Mouse (Mus musculus) CH12.LX (cell line): Measurements from ENCODE around the gene Zmynd8. TPM values are rescaled to one million over a fixed set of nuclear protein-coding genes. Genes with fewer than 3 reads are reported as not detected.

Source experiments
- DNase-seq: peaks from one replicate; pipeline ENCODE4 v3.0.0-alpha.2; 2013; ENCODE audit errors: extremely low read depth
- H3K27ac ChIP-seq: 2 replicates; pipeline ENCODE4 v1.5.1; 2012; ENCODE audit warnings: low read depth, mild to moderate bottlenecking, control low read depth, moderate library complexity; ENCODE audit not compliant: insufficient read depth
- H3K27me3 ChIP-seq: replicated peaks from 2 replicates; pipeline ENCODE3; 2012; ENCODE audit warnings: inconsistent platforms
- H3K36me3 ChIP-seq, 2 experiments: replicated peaks in 1 of 2; 2 replicates each; pipeline versions ENCODE3 to v1.6.1; 2012; ENCODE audit warnings: inconsistent platforms in 1 of 2, low read length in 1 of 2, mild to moderate bottlenecking in 1 of 2, mixed read lengths in 1 of 2, moderate library complexity in 1 of 2; ENCODE audit not compliant: control insufficient read depth in 1 of 2, insufficient read depth in 1 of 2
- H3K4me1 ChIP-seq, 2 experiments: 2 replicates each; pipeline ENCODE4 v1.6.1; 2012; ENCODE audit warnings: inconsistent platforms in 1 of 2, moderate library complexity in 1 of 2; ENCODE audit not compliant: insufficient read depth in 2 of 2, control insufficient read depth in 1 of 2
- H3K4me2 ChIP-seq: 2 replicates; pipeline ENCODE4 v1.6.1; 2012; ENCODE audit warnings: low read depth, mild to moderate bottlenecking, control low read depth; ENCODE audit not compliant: poor library complexity, insufficient read depth, severe bottlenecking
- H3K4me3 ChIP-seq, 3 experiments: fragments of 150-350 bp in 1 of 3; sonication (generic) in 1 of 3; replicated peaks in 1 of 3; 2 replicates each; pipeline versions ENCODE3 to v1.5.1; 2011 to 2012; ENCODE audit warnings: low read depth in 2 of 3, low read length in 2 of 3, mild to moderate bottlenecking in 2 of 3, moderate library complexity in 2 of 3, control low read depth in 1 of 3, improper control_type of control experiment in 1 of 3, inconsistent platforms in 1 of 3, mixed read lengths in 1 of 3; ENCODE audit not compliant: poor library complexity in 1 of 3
- H3K79me2 ChIP-seq: replicated peaks from 2 replicates; pipeline ENCODE4 v1.6.1; 2012; ENCODE audit warnings: mild to moderate bottlenecking, moderate library complexity; ENCODE audit not compliant: control insufficient read depth, poor library complexity, insufficient read depth, severe bottlenecking; ENCODE audit errors: extremely low read depth
- H3K9ac ChIP-seq: 2 replicates; pipeline ENCODE4 v1.6.1; 2012; ENCODE audit warnings: low read depth, mild to moderate bottlenecking, control low read depth, moderate library complexity; ENCODE audit not compliant: insufficient read depth
- H3K9me3 ChIP-seq: replicated peaks from 2 replicates; pipeline ENCODE3; 2012; ENCODE audit warnings: low read length, inconsistent platforms, mixed read lengths
- CHD2 ChIP-seq: IDR thresholded peaks from 2 replicates; pipeline ENCODE4 v1.6.1; 2011; ENCODE audit warnings: low read length, improper control_type of control experiment
- CTCF ChIP-seq, 2 experiments: IDR thresholded peaks in 1 of 2; conservative IDR thresholded peaks in 1 of 2; 2 replicates each; pipeline ENCODE4 v1.5.1; 2011 to 2012; ENCODE audit warnings: low read depth in 2 of 2, low read length in 2 of 2, improper control_type of control experiment in 1 of 2, inconsistent platforms in 1 of 2, mild to moderate bottlenecking in 1 of 2, moderate library complexity in 1 of 2
- E2F4 ChIP-seq: IDR thresholded peaks from 2 replicates; pipeline ENCODE4 v1.6.1; 2011; ENCODE audit warnings: low read depth, low read length, improper control_type of control experiment; ENCODE audit not compliant: insufficient replicate concordance
- ELF1 ChIP-seq: IDR thresholded peaks from 2 replicates; pipeline ENCODE4 v1.6.1; 2014; ENCODE audit warnings: low read depth, mild to moderate bottlenecking, inconsistent platforms, low read length, improper control_type of control experiment
- EP300 ChIP-seq: IDR thresholded peaks from 2 replicates; pipeline ENCODE4 v1.6.1; 2011; ENCODE audit warnings: low read length, improper control_type of control experiment
- ETS1 ChIP-seq: conservative IDR thresholded peaks from 2 replicates; pipeline ENCODE4 v1.6.1; 2012; ENCODE audit warnings: low read depth, mild to moderate bottlenecking, inconsistent platforms, low read length, improper control_type of control experiment, moderate library complexity
- GABPA ChIP-seq: IDR thresholded peaks from 2 replicates; pipeline ENCODE4 v1.6.1; 2012; ENCODE audit warnings: low read depth, low read length, improper control_type of control experiment, inconsistent platforms; ENCODE audit not compliant: insufficient replicate concordance
- HCFC1 ChIP-seq: IDR thresholded peaks from 2 replicates; pipeline ENCODE4 v1.6.1; 2012; ENCODE audit warnings: low read depth, mild to moderate bottlenecking, inconsistent platforms, low read length, improper control_type of control experiment
- IRF4 ChIP-seq: IDR thresholded peaks from 2 replicates; pipeline ENCODE4 v1.6.1; 2014; ENCODE audit warnings: low read depth, mild to moderate bottlenecking, inconsistent platforms, low read length, improper control_type of control experiment
- KAT2A ChIP-seq: IDR thresholded peaks from 2 replicates; pipeline ENCODE4 v1.6.1; 2012; ENCODE audit warnings: low read length, improper control_type of control experiment, inconsistent platforms; ENCODE audit not compliant: insufficient replicate concordance
- MAFK ChIP-seq: IDR thresholded peaks from 2 replicates; pipeline ENCODE4 v1.6.1; 2011; ENCODE audit warnings: low read length, improper control_type of control experiment; ENCODE audit not compliant: insufficient replicate concordance
- MAX ChIP-seq: IDR thresholded peaks from 2 replicates; pipeline ENCODE4 v1.6.1; 2011; ENCODE audit warnings: low read length, improper control_type of control experiment
- MEF2A ChIP-seq: IDR thresholded peaks from 2 replicates; pipeline ENCODE4 v1.6.1; 2014; ENCODE audit warnings: low read depth, mild to moderate bottlenecking, inconsistent platforms, low read length, improper control_type of control experiment, borderline replicate concordance
- MXI1 ChIP-seq: IDR thresholded peaks from 2 replicates; pipeline ENCODE4 v1.6.1; 2011; ENCODE audit warnings: mild to moderate bottlenecking, low read depth, low read length, improper control_type of control experiment
- MYC ChIP-seq: IDR thresholded peaks from 2 replicates; pipeline ENCODE4 v1.6.1; 2011; ENCODE audit warnings: low read depth, mild to moderate bottlenecking, improper control_type of control experiment, low read length
- NRF1 ChIP-seq: IDR thresholded peaks from 2 replicates; pipeline ENCODE4 v1.6.1; 2014; ENCODE audit warnings: low read depth, mild to moderate bottlenecking, inconsistent platforms, low read length, improper control_type of control experiment, moderate library complexity
- PAX5 ChIP-seq: IDR thresholded peaks from 2 replicates; pipeline ENCODE4 v1.6.1; 2012; ENCODE audit warnings: low read length, inconsistent platforms, mixed read lengths
- POLR2A ChIP-seq: IDR thresholded peaks from 2 replicates; pipeline ENCODE4 v1.6.1; 2011; ENCODE audit warnings: low read depth, mild to moderate bottlenecking, improper control_type of control experiment, low read length
- RAD21 ChIP-seq: IDR thresholded peaks from 2 replicates; pipeline ENCODE4 v1.6.1; 2011; ENCODE audit warnings: low read depth, mild to moderate bottlenecking, low read length, improper control_type of control experiment, moderate library complexity
- RCOR1 ChIP-seq: conservative IDR thresholded peaks from 2 replicates; pipeline ENCODE4 v1.6.1; 2012; ENCODE audit warnings: low read depth, mild to moderate bottlenecking, inconsistent platforms, low read length, improper control_type of control experiment
- SIN3A ChIP-seq: IDR thresholded peaks from 2 replicates; pipeline ENCODE4 v1.6.1; 2012; ENCODE audit warnings: low read length, improper control_type of control experiment, inconsistent platforms
- TBP ChIP-seq: conservative IDR thresholded peaks from 2 replicates; pipeline ENCODE4 v1.6.1; 2011; ENCODE audit warnings: low read depth, low read length, improper control_type of control experiment
- TCF12 ChIP-seq: IDR thresholded peaks from 2 replicates; pipeline ENCODE4 v1.6.1; 2014; ENCODE audit warnings: low read depth, mild to moderate bottlenecking, inconsistent platforms, low read length, improper control_type of control experiment
- UBTF ChIP-seq: IDR thresholded peaks from 2 replicates; pipeline ENCODE4 v1.6.1; 2012; ENCODE audit warnings: low read depth, mild to moderate bottlenecking, inconsistent platforms, low read length, improper control_type of control experiment, moderate library complexity
- USF1 ChIP-seq: IDR thresholded peaks from 2 replicates; pipeline ENCODE4 v1.6.1; 2014; ENCODE audit warnings: low read depth, mild to moderate bottlenecking, inconsistent platforms, low read length, improper control_type of control experiment
- USF2 ChIP-seq: conservative IDR thresholded peaks from 2 replicates; pipeline ENCODE4 v1.6.1; 2011; ENCODE audit warnings: low read depth, low read length, improper control_type of control experiment
- ZKSCAN1 ChIP-seq: IDR thresholded peaks from 2 replicates; pipeline ENCODE4 v1.6.1; 2012; ENCODE audit warnings: low read depth, inconsistent platforms, low read length, improper control_type of control experiment, borderline replicate concordance
- dilution Hi-C: fragments of 300-500 bp; cut with MboI; formaldehyde crosslinking; loops from 2 replicates; pipeline ENCODE4 v1.14.3; 2020; ENCODE audit warnings: low sequenced_read_pairs; ENCODE audit not compliant: extremely low pct_unique_long_range_greater_than_20kb, extremely low pct_ligation_motif_present
- in situ Hi-C: fragments of 300-500 bp; cut with MboI; formaldehyde crosslinking; loops from 3 replicates; pipeline ENCODE4 v1.14.3; 2019; ENCODE audit warnings: low sequenced_read_pairs, low pct_ligation_motif_present, low pct_unique_long_range_greater_than_20kb, mixed read lengths
- polyA plus RNA-seq: library from polyadenylated mRNA; unstranded; fragments of >175 nt; gene quantifications from 2 replicates; pipeline ENCODE4 v1.2.1, GENCODE M21; 2012; ENCODE audit warnings: low read depth; ENCODE audit not compliant: insufficient read length
- total RNA-seq, 2 experiments: library from RNA; depleted of rRNA; stranded (reverse); fragments of 300-350 nt in 1 of 2; fragments of >200 nt in 1 of 2; gene quantifications; 2 replicates each; pipeline ENCODE4 v1.2.3; 2012 to 2014

The Zmynd8 gene
- total and polyA plus RNA-seq, 3 experiments, result 33.6 to 84.5 (median 35.1) TPM

GRCm38 (mm10) chr2:165883006-165883405 is 15.8 kb downstream of the Zmynd8 start:
- dilution Hi-C loops (no loop called here), in situ Hi-C loops (no loop called here)

DNA sequence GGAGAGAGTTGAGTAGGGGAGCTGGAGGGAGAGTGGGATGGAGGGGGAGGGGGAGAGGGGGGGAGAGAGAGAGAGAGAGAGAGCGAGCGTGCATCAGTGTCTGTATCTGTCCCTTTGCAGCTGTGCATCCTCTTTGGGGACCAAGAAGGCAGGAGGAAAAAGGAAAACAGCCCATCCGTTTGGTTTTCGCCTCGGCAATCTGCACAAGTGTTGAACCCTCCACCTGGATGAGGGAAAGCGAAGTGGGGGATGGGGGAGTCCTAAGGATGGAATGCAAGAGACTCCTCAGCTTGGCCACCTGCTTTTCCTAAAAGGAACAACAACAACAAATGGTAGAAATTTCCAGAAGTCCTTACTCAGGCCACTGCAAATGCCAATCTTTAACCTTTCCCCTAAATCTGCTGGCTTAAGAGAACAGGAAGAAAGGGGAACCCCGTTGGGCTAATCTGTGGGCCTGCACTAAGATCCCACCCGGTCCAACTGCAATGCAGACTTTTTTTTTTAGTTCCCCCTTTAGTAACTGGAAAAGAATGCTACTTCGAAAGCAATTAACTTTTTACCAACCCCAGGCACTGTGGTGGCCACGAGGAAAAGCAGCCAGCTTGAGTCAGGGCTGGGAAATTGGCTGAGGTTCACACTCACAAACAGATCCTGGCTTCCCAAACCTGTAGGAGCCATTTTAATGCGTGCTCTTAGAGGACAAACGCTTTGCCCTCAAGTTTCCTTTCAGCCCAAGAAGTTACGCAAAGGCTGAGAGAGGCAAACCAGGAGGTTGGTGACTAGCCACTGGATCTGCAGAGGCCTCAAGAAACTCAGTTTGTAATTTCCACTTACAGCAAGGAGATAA is 17.0 kb downstream of the Zmynd8 start:
- H3K4me3 ChIP-seq, result peak overlapping the region; percentile 65 to 92 (median 81)
- H3K9me3 ChIP-seq, result no peaks in the 10 kb centered on the region
- in situ Hi-C loops, result no loop called here
- DNase-seq, result no peak
- H3K27me3 ChIP-seq, result no peaks in the 10 kb centered on the region
- H3K4me2 ChIP-seq, result peak overlapping the region; percentile 80
- peak overlapping the region; percentile 38 for H3K27ac ChIP-seq
- dilution Hi-C loops, result no loop called here
- H3K79me2 ChIP-seq, result peaks cover 72% of the 10 kb centered on the region
- TF ChIP-seq MEF2A, result no peak
- TF ChIP-seq E2F4, result no peak
- TF ChIP-seq USF1, result no peak
- TF ChIP-seq MXI1, result peak; percentile 26; the same call in 1 of the 2 replicates
- TF ChIP-seq RAD21, result no peak
- no peak for TF ChIP-seq POLR2A
- no peak for TF ChIP-seq IRF4
- TF ChIP-seq MAX, result no peak
- TF ChIP-seq GABPA, result no peak
- no peak for TF ChIP-seq ZKSCAN1
- no peak for TF ChIP-seq NRF1
- peak; percentile 47 for TF ChIP-seq CHD2
- TF ChIP-seq TCF12, result no peak
- peaks cover 16 to 61% of the 10 kb centered on the region in 2 experiments for H3K4me1 ChIP-seq
- H3K36me3 ChIP-seq, result peaks cover 8 to 47% of the 10 kb centered on the region in 2 experiments
- peak overlapping the region; percentile 80 for H3K9ac ChIP-seq

More at GRCm38 (mm10) chr2:165883006-165883405, 15.8 kb downstream of the Zmynd8 start:
- H3K27ac ChIP-seq, result peak overlapping the region; percentile 38; the same call in 1 of the 2 replicates
- H3K4me3 ChIP-seq, result peak overlapping the region; percentile 65 to 92 (median 81)
- peaks cover 4 to 35% of the 10 kb centered on the region in 2 experiments for H3K36me3 ChIP-seq
- no peak for DNase-seq
- no peak for TF ChIP-seq USF1
- TF ChIP-seq CTCF (conservative IDR thresholded peaks at IDR 0.05 in 1 of 2, IDR thresholded peaks at IDR 0.05 in 1 of 2; ENCODE audit: low read depth in 2 of 2, low read length in 2 of 2), result no peak
- TF ChIP-seq EP300, result no peak
- peak; percentile 11; the same call in 1 of the 2 replicates for TF ChIP-seq SIN3A
- no peak for TF ChIP-seq MYC
- no peak for TF ChIP-seq TBP
- no peak for TF ChIP-seq IRF4
- TF ChIP-seq HCFC1, result no peak
- no peak for TF ChIP-seq KAT2A
- peak; percentile 11; the same call in 1 of the 2 replicates for TF ChIP-seq MXI1
- no peak for TF ChIP-seq RCOR1
- TF ChIP-seq CHD2, result no peak
- TF ChIP-seq NRF1, result no peak
- no peak for TF ChIP-seq ETS1
- TF ChIP-seq UBTF, result no peak
- no peak for TF ChIP-seq MAFK
- no peak for TF ChIP-seq TCF12
- no peak for TF ChIP-seq PAX5
- TF ChIP-seq USF2, result no peak
- no peak for TF ChIP-seq RAD21
- peak; percentile 54 for TF ChIP-seq ELF1
- no peak for TF ChIP-seq GABPA
- no peak for TF ChIP-seq ZKSCAN1
- no peak for TF ChIP-seq E2F4
- peak overlapping the region; percentile 80 for H3K4me2 ChIP-seq
- no peaks in the 10 kb centered on the region for H3K9me3 ChIP-seq
- H3K27me3 ChIP-seq, result no peaks in the 10 kb centered on the region
- H3K79me2 ChIP-seq, result peaks cover 60% of the 10 kb centered on the region
- peak overlapping the region; percentile 80 for H3K9ac ChIP-seq
- peaks cover 14 to 61% of the 10 kb centered on the region in 2 experiments for H3K4me1 ChIP-seq
